Mouse (Mus musculus): ENCODE results near the gene Pitpnm1. TPM values are rescaled to one million over a fixed set of nuclear protein-coding genes. Genes with fewer than 3 reads are reported as not detected.

The Pitpnm1 gene
- total RNA-seq, 2 experiments from 2014 or later = 169 to 174 TPM

- DNase-seq = no peak
These were observed 55.6 kb downstream of the Pitpnm1 start for GRCm38 (mm10) chr19:4155223-4156072.

DNA sequence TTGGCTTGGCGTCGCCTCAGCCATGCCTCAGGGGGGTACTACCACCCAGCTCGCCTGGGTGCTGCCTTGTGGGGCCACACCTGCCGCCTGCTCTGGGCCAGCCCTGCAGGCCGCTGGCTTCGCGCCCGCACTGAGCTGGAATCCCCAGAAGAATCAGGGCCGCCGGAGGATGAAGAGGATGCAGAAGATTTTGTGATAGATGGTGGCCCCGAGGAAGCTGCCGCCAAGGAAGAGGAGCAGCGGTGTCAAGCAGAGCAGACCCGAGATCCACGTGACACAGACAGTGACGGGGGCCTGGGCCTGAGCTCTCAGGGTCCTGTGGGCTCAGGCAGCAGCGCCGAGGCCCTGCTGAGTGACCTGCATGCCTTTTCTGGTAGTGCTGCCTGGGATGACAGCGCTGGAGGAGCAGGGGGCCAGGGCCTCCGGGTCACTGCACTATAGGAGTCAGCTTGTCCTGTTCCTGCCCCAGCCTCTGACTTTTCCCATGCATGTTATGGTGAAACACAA lies 56.3 kb downstream of the Pitpnm1 start:
- DNase-seq = no peak

- no peak for DNase-seq
These were observed 57.0 kb downstream of the Pitpnm1 start for GRCm38 (mm10) chr19:4156771-4157170.

DNA sequence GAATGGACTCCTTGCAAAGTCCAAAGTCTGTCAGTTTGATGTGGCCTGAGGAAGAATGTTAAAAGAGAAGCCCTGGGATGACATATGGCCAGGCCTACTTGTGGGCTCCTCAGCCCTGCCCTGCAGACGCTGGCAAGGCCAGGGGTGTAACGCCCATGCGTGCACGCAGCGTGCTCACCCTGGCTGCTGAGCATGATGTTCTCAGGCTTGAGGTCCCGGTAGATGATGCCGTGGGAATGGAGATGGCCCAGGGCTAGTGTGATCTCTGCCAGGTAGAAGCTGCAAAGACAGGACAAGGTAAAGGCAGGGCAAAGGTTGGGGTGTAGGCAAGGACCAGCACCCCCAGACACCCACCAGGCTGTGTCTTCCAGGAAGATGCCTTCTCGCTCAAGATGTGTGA lies 59.3 kb downstream of the Pitpnm1 start:
- no peak for DNase-seq

DNA sequence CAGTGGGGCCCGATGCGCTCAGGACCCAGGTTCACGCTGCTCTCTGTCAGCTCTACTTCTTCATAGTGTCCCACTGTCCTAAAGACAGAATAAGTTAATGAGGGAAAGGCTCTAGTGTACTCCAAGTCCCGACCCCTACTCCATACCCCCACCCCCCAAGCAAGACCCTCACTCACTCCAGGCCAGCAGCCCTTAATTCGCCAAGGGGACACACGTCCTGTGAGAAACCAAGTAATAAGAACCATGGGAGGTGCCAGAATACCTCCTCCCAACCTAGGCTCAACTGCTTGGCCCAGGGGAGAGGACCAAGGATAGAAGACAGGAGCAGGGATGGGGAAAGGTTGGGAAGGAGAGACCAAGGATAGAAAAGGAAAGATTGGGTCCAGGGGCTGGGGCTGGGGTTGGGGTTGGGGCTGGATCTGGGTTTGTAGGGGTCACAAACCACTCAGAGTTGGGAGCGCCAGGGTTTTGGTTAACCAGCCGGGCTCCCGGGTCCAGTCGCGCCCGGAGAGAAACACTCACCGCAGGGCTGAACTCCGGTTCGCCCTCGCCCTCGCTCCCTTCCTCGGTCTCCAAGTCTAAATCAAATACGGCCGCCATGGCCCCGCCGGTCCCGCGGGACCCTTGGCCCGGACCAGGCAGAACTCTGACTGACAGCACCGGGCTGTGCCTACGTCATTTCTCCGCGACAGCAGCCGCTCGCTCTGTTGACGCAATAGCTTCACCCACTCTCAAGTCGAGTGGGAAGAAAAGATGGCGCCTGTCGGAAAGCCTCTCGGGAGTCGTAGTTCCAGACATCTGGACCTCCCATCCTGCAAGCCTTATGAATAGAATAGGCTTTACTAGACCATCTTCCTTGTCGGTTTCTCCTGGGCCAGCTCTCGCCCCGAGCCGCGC lies 63.1 kb downstream of the Pitpnm1 start, which contains the start of gene Rps6kb2:
Rps6kb2 (minus strand) TSS at position 709 of the 897 bp plus-strand sequence.
- DNase-seq = peak; percentile 96 to 97

DNA sequence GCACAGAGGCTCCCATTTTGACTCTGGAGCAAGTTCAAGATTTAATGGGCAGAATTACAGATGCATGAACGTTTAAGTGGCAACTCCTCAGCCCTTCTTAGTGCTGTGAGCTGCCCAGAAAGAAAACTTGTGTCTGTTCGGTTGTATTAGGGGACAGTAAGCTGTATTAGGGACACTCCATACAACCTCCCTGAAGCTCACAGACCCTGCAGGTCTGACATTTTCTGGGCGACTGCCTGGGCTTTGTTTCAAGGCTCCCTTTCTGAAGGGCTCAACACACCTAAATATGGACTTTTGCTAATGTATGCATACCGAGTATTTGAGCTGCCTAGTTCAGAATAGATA lies 63.7 kb downstream of the Pitpnm1 start:
- no peak for DNase-seq

Other genes starting within 250 kb of the Pitpnm1 start
- 100 to 1,000 TPM; 106 to 122 TPM for gene Chka, start 248.2 kb upstream of the Pitpnm1 start, total RNA-seq (2021)
- gene Tcirg1, start 192.9 kb upstream of the Pitpnm1 start, total RNA-seq (2021) = 10 to 100 TPM; 20.2 to 22.4 TPM
- gene Ndufs8, start 187.2 kb upstream of the Pitpnm1 start, total RNA-seq (2021) = 100 to 1,000 TPM; 133 to 144 TPM
- 1 to 10 TPM; 2.8 to 3.0 TPM for gene Aldh3b1, start 170.2 kb upstream of the Pitpnm1 start, total RNA-seq (2021)
- 10 to 100 TPM; 14.2 to 14.5 TPM for gene Unc93b1, start 164.8 kb upstream of the Pitpnm1 start, total RNA-seq (2021)
- gene Aldh3b3, start 141.4 kb upstream of the Pitpnm1 start, total RNA-seq (2021) = not detected
- gene Aldh3b2, start 127.7 kb upstream of the Pitpnm1 start, total RNA-seq (2021) = under 1 TPM; 0.72 to 0.86 TPM
- 1 to 10 TPM; 1.4 TPM for gene Acy3, start 113.4 kb upstream of the Pitpnm1 start, total RNA-seq (2021)
- not detected for gene Tbx10, start 107.2 kb upstream of the Pitpnm1 start, total RNA-seq (2021)
- gene Nudt8, start 99.4 kb upstream of the Pitpnm1 start, total RNA-seq (2021) = 10 to 100 TPM in 1 of 2 experiments, 1 to 10 TPM in 1; 8.2 to 11.1 TPM
- gene Gm49405, start 99.4 kb upstream of the Pitpnm1 start, total RNA-seq (2021) = 1 to 10 TPM; 1.4 to 2.1 TPM
- gene Doc2g, start 96.7 kb upstream of the Pitpnm1 start, total RNA-seq (2021) = 1 to 10 TPM; 4.2 to 4.4 TPM
- 100 to 1,000 TPM; 238 to 250 TPM for gene Ndufv1, start 87.2 kb upstream of the Pitpnm1 start, total RNA-seq (2021)
- 100 to 1,000 TPM; 377 to 393 TPM for gene Gstp1, start 62.0 kb upstream of the Pitpnm1 start, total RNA-seq (2021)
- 10 to 100 TPM; 36.3 to 43.5 TPM for gene Gstp2, start 54.0 kb upstream of the Pitpnm1 start, total RNA-seq (2021)
- not detected for gene Gstp3, start 40.4 kb upstream of the Pitpnm1 start, total RNA-seq (2021)
- not detected for gene Cabp2, start 18.4 kb upstream of the Pitpnm1 start, total RNA-seq (2021)
- gene Cdk2ap2, start 2.8 kb upstream of the Pitpnm1 start, total RNA-seq (2021) = 10 to 100 TPM; 29.7 to 46.0 TPM
- gene Aip, start 25.9 kb downstream of the Pitpnm1 start, total RNA-seq (2021) = 100 to 1,000 TPM; 108 to 128 TPM
- gene Gpr152, start 39.8 kb downstream of the Pitpnm1 start, total RNA-seq (2021) = under 1 TPM; 0.10 TPM
- gene Cabp4, start 44.0 kb downstream of the Pitpnm1 start, total RNA-seq (2021) = under 1 TPM; 0.17 to 0.28 TPM
- gene Coro1b, start 48.6 kb downstream of the Pitpnm1 start, total RNA-seq (2021) = 10 to 100 TPM; 83.8 to 90.0 TPM
- gene Ptprcap, start 53.6 kb downstream of the Pitpnm1 start, total RNA-seq (2021) = 1 to 10 TPM; 1.6 to 3.8 TPM
- 10 to 100 TPM; 34.5 to 45.1 TPM for gene Rps6kb2, start 63.4 kb downstream of the Pitpnm1 start, total RNA-seq (2021)
- 1 to 10 TPM; 7.1 to 9.9 TPM for gene Carns1, start 75.5 kb downstream of the Pitpnm1 start, total RNA-seq (2021)
- 1 to 10 TPM in 1 of 2 experiments, under 1 TPM in 1; 0.56 to 1.3 TPM for gene Tbc1d10c, start 91.3 kb downstream of the Pitpnm1 start, total RNA-seq (2021)
- gene Ppp1ca, start 92.1 kb downstream of the Pitpnm1 start, total RNA-seq (2021) = 100 to 1,000 TPM; 255 to 265 TPM
- gene Rad9a, start 101.7 kb downstream of the Pitpnm1 start, total RNA-seq (2021) = 1 to 10 TPM; 5.5 to 7.1 TPM
- gene Clcf1, start 114.2 kb downstream of the Pitpnm1 start, total RNA-seq (2021) = under 1 TPM; 0.32 to 0.83 TPM
- not detected for gene AC109138.7, start 114.4 kb downstream of the Pitpnm1 start, total RNA-seq (2021)
- 10 to 100 TPM; 12.4 to 16.6 TPM for gene Pold4, start 131.9 kb downstream of the Pitpnm1 start, total RNA-seq (2021)
- 10 to 100 TPM; 53.4 to 59.5 TPM for gene Ssh3, start 169.2 kb downstream of the Pitpnm1 start, total RNA-seq (2021)
- gene Ankrd13d, start 183.1 kb downstream of the Pitpnm1 start, total RNA-seq (2021) = 10 to 100 TPM; 65.2 to 66.9 TPM
- 100 to 1,000 TPM; 195 to 208 TPM for gene Grk2, start 206.2 kb downstream of the Pitpnm1 start, total RNA-seq (2021)